Mouse (Mus musculus): ENCODE results near the gene Gm26602.

Gene Gm26602

GRCm38 (mm10) chr10:79918231-79919078, 7.8 kb downstream of the Gm26602 start:
- DNase-seq = peak; percentile 52

- DNase-seq = no peak
Observed at GRCm38 (mm10) chr10:79919251-79919849, 8.7 kb downstream of the Gm26602 start.

GRCm38 (mm10) chr10:79920056-79920890, 9.6 kb downstream of the Gm26602 start:
- no peak for DNase-seq

GRCm38 (mm10) chr10:79920958-79921535, 10.4 kb downstream of the Gm26602 start, which contains the start of gene R3hdm4:
Gene R3hdm4 (minus strand): TSS chr10:79921208.
- no peak for DNase-seq

- DNase-seq = no peak
Observed at GRCm38 (mm10) chr10:79921572-79921971, 10.9 kb downstream of the Gm26602 start.

GRCm38 (mm10) chr10:79924998-79925784, 14.5 kb downstream of the Gm26602 start:
- peak; percentile 96 for DNase-seq

GRCm38 (mm10) chr10:79925785-79926490, 15.3 kb downstream of the Gm26602 start:
- DNase-seq = no peak

- peak; percentile 90 for DNase-seq
Observed at GRCm38 (mm10) chr10:79926491-79927323, 16.1 kb downstream of the Gm26602 start, which contains the start of gene Arid3a. Gene Arid3a (plus strand): TSS chr10:79927043.

GRCm38 (mm10) chr10:79927324-79928029, 16.8 kb downstream of the Gm26602 start:
- peak; percentile 61 for DNase-seq

- DNase-seq = peak; percentile 53
Observed at GRCm38 (mm10) chr10:79928030-79928694, 17.5 kb downstream of the Gm26602 start.

GRCm38 (mm10) chr10:79928907-79929701, 18.4 kb downstream of the Gm26602 start:
- DNase-seq = no peak

- DNase-seq = no peak
Observed at GRCm38 (mm10) chr10:79929967-79930825, 19.5 kb downstream of the Gm26602 start.

- DNase-seq = no peak
Observed at GRCm38 (mm10) chr10:79930826-79931186, 20.1 kb downstream of the Gm26602 start.

GRCm38 (mm10) chr10:79931797-79932196, 21.1 kb downstream of the Gm26602 start:
- no peak for DNase-seq

- DNase-seq = peak; percentile 68
Observed at GRCm38 (mm10) chr10:79932736-79933135, 22.1 kb downstream of the Gm26602 start.

- DNase-seq = no peak
Observed at GRCm38 (mm10) chr10:79933145-79933679, 22.6 kb downstream of the Gm26602 start.

- no peak for DNase-seq
Observed at GRCm38 (mm10) chr10:79933861-79934260, 23.2 kb downstream of the Gm26602 start.
